Mouse (Mus musculus): ENCODE results near the gene Nectin4. TPM values are rescaled to one million over a fixed set of nuclear protein-coding genes. Genes with fewer than 3 reads are reported as not detected.

The Nectin4 gene
- total RNA-seq, 2 experiments from 2014 or later = 0.14 to 0.15 TPM

Other genes starting within 250 kb of the Nectin4 start
- 1,000 to 10,000 TPM; 1,008 to 1,038 TPM for gene Sdhc, start 219.5 kb upstream of the Nectin4 start, total RNA-seq (2021)
- gene Mpz, start 219.4 kb upstream of the Nectin4 start, total RNA-seq (2021) = 10 to 100 TPM in 1 of 2 experiments, not detected in 1; 18.9 TPM
- 100 to 1,000 TPM; 180 to 188 TPM for gene Pcp4l1, start 173.8 kb upstream of the Nectin4 start, total RNA-seq (2021)
- under 1 TPM in 1 of 2 experiments, not detected in 1; 0.14 TPM for gene Nr1i3, start 156.1 kb upstream of the Nectin4 start, total RNA-seq (2021)
- 10 to 100 TPM; 86.2 to 92.8 TPM for gene Tomm40l, start 147.6 kb upstream of the Nectin4 start, total RNA-seq (2021)
- gene Apoa2, start 145.0 kb upstream of the Nectin4 start, total RNA-seq (2021) = 1 to 10 TPM; 1.6 to 4.0 TPM
- 10 to 100 TPM; 10.2 to 11.6 TPM for gene Fcer1g, start 135.7 kb upstream of the Nectin4 start, total RNA-seq (2021)
- gene Adamts4, start 119.7 kb upstream of the Nectin4 start, total RNA-seq (2021) = 1 to 10 TPM; 2.9 to 3.6 TPM
- 1,000 to 10,000 TPM; 1,236 to 1,272 TPM for gene Ndufs2, start 118.7 kb upstream of the Nectin4 start, total RNA-seq (2021)
- gene B4galt3, start 99.8 kb upstream of the Nectin4 start, total RNA-seq (2021) = 10 to 100 TPM; 19.5 to 25.7 TPM
- 10 to 100 TPM; 16.4 to 21.3 TPM for gene Ppox, start 88.9 kb upstream of the Nectin4 start, total RNA-seq (2021)
- gene Usp21, start 82.1 kb upstream of the Nectin4 start, total RNA-seq (2021) = 10 to 100 TPM; 20.0 to 22.4 TPM
- 10 to 100 TPM; 82.9 to 88.2 TPM for gene Ufc1, start 75.1 kb upstream of the Nectin4 start, total RNA-seq (2021)
- 10 to 100 TPM; 24.4 to 25.9 TPM for gene Dedd, start 41.0 kb upstream of the Nectin4 start, total RNA-seq (2021)
- gene Nit1, start 24.5 kb upstream of the Nectin4 start, total RNA-seq (2021) = 10 to 100 TPM; 20.0 to 24.6 TPM
- gene Pfdn2, start 24.4 kb upstream of the Nectin4 start, total RNA-seq (2021) = 10 to 100 TPM; 63.7 to 74.3 TPM
- under 1 TPM in 1 of 2 experiments, not detected in 1; 0.17 TPM for gene Klhdc9, start 9.3 kb upstream of the Nectin4 start, total RNA-seq (2021)
- 1 to 10 TPM; 2.3 to 4.5 TPM for gene Arhgap30, start 18.9 kb downstream of the Nectin4 start, total RNA-seq (2021)
- 10 to 100 TPM; 42.3 to 46.1 TPM for gene Usf1, start 41.2 kb downstream of the Nectin4 start, total RNA-seq (2021)
- gene Tstd1, start 48.8 kb downstream of the Nectin4 start, total RNA-seq (2021) = 1 to 10 TPM; 2.2 to 2.5 TPM
- gene F11r, start 67.4 kb downstream of the Nectin4 start, total RNA-seq (2021) = 10 to 100 TPM; 46.3 to 48.9 TPM
- 1 to 10 TPM; 2.8 to 3.2 TPM for gene Alyref2, start 133.4 kb downstream of the Nectin4 start, total RNA-seq (2021)
- not detected for gene Itln1, start 165.2 kb downstream of the Nectin4 start, total RNA-seq (2021)
- gene Cd244a, start 189.1 kb downstream of the Nectin4 start, total RNA-seq (2021) = under 1 TPM; 0.38 to 0.41 TPM
- gene Ly9, start 237.3 kb downstream of the Nectin4 start, total RNA-seq (2021) = under 1 TPM; 0.26 to 0.66 TPM

Measured in heart, postnatal 14 days (tissue).